Mouse (Mus musculus) urinary bladder, postnatal 25 days (tissue): ENCODE measurements around the gene Cntnap5a.
"Not testable (repeated sequence)": the region's sequence is repeated elsewhere in the genome, so short reads cannot be mapped to it uniquely, and the experiment has no call there.

ENCODE experiments used
- DNase-seq: peaks from one replicate; pipeline ENCODE4 v3.0.0; 2022; ENCODE audit warnings: low spot score

The Cntnap5a gene

DNA sequence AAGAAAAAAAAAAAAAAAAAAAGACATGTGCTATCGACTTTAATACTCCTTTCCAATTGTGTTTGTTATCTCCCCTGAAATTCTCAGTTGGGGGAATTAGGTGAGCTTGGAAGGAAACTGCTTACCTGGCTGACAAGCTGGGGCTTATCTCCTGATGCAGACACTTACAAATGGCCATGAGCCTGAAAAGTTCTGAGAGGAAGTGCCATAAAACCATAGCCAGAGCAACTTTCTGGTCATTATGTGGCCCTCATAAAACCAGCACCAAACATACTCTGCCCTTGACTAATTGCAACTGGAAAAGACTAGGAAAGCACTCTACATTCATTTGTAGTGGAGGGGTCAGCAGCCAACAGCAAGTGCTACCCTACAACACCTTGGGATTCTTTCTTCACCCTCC, 359.5 kb downstream of the Cntnap5a start:
- no peak for DNase-seq

DNA sequence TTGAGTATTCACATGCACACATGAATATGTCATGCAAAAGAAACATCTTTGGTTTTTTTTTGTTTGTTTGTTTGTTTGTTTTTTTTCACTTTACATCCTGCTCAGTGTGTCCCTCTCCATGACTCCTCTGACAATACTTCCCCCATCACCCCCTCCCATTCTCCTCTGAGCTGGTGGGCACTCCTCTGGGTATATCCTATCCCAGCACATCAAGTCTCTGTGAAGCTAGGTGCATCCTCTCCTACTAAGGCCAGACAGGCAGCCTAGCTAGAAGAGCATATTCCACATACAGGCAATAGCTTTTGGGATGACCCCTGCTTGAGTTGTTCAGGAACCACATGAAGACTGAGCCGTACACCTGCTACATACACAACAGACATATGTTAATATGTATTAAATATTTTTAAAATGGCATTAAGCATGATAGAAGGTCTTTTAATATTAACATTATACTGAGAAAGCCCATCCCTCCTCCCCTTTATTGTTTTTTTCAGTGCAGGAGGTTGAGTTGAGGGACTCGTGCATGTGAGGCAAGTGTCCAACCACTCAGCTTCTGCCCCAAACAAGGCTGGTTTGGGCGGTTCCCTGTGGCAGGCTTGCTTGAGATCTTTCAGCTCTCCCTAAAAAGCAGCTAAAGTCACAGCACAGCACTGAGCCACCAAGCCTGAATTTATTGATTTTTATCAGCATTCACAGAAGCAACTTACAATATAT, 422.6 kb downstream of the Cntnap5a start:
- no peak for DNase-seq

DNA sequence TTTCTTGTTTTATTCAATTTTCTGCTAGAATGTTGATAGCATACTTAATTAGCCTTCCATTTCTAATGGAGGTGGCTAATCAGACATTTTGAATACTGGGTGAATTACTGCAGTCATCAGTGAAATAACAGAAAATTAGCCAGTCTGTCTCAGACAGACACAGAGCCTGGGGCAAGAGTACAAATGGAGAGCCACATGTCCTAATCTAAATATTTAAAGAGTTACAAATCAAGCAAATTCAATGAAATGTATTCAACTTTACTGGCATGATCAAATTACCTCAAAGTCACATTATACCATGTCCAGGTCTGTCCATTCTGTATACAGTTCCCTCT, 423.1 kb downstream of the Cntnap5a start:
- no peak for DNase-seq

DNA sequence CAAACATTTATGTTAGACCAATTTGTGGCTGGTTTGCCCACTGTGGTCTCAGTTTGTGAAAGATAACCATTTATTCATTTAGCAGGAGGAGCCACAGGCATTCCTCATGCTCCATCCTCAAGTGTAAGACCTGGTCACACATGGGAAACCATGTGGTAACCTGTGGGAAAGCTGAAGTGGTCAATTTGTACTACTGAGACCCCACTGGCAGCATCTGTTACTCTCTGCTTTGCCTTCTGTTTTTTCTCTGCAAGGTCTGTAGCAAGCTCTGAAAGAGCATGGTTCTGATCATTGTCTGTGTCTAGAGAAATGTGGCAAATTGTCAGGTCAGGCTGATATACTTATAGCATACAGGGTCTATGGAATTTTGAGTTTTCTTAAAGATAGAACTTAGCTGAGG, 423.8 kb downstream of the Cntnap5a start:
- DNase-seq: no peak

DNA sequence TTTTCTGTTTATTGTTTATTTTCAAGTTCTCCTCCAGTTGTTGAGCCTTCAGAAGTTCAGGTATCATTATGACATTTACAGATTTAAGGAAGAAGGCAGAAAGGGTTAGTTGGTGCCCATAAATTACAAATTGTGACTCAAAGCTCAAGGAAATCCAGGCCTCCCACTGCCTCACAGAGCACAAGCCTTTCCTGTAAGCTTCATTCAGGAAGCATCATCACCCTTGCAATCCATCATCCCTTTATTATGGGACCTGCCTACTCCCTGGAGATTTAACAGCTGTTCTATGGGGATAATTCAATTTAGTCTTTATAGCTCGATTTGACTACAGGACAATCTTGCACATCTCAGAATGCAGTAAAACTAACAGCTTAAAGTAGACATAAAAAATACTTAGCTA, 441.2 kb downstream of the Cntnap5a start:
- DNase-seq: no peak

DNA sequence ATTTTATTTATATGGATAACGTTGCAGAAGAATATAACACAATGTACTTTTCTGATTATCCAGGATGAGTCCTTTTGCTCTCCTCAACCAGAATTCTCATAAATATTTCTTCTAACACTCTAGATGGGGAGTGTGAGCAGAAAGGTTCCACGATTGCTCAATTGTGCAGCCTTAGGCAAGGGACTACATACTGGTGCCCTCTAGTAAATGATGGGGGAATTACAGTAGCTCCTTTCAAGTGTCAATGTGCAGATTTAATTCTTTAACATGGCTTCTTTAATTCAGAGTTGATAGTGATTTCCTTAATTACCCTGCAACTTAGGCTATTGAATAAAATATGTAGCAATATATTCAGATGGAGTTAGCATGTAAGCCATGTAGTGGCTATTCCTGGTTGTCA, 442.5 kb downstream of the Cntnap5a start:
- DNase-seq: no peak

DNA sequence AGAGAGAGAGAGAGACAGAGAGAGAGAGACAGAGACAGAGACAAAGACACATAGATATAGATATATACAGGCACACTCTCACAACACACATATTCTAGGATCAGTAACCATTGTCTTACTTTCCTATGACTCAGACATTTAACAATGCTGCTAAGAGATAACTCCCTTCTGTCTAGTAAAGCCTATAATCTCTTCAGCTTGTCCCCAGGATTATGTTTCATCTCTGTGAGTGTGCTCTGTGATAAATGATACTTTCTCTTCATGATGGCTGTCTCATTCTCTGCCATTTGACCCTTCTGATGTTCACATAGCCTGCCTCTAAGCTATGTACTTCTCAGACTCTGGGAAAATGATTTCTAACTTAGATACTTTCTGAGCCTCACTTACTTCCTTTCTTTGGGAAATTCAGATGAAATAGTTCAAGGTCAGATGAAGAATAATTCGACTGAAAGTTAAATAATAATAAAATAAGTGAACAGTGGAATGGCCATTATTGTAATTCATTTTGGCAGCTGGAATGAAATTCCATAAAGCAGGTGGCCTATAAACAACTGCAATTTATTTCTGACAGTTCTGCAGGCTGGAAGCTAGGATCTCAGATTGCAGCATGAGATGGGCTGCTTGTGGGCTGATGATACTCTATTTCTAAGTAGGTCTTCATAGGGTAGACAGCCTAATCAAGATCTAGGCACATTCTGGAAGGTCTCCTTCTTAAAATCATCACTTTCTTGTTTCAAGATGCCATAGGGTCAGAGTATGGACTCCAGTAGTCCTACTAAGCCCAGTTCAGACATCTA, 444.1 kb downstream of the Cntnap5a start:
- DNase-seq: no peak

DNA sequence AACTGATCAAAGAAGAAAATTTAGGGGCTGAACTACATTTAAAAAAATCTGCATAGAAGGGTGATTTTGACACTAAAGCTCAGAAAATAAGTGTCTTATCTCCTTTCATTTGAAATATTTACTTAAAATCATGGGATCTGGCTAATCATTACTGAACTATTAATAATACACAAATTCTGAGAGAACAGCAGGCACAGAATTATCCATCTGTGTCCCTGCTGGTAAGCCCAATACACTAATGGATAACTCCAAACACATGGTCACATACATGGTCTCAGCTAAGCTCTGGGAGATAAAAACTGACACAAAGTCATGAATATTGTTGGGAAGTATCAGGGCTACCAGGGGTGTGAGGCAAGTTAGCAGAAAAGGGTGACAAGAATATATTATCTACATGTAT, 447.9 kb downstream of the Cntnap5a start:
- DNase-seq: no peak

DNA sequence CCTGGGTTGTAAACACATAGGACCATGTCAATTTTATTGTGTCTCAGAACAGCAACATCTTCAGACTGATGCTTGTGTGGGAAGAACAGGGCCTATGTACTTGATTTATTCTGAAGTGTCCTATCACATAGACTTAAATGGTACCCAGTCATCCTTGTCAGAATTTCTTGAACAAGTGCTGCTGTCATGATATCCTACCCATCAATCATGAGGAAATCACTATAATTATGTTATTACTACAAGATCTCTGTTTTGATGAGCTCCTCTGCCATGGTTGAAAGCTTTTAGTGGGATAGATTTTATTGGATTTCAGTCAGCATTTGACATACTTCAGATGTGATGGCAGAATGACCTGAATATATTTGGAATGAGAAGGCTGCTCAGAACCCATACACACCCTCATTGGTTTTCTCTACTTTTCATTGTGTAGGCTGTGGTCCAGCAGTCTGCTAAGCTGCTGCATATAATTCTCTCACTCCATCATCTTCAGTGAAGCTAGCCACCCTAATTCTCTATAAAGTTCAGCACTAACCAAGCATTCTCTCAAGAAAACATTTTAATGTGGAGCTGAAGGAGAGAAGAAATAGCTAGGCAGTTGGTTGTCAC, 465.3 kb downstream of the Cntnap5a start:
- DNase-seq: no peak

DNA sequence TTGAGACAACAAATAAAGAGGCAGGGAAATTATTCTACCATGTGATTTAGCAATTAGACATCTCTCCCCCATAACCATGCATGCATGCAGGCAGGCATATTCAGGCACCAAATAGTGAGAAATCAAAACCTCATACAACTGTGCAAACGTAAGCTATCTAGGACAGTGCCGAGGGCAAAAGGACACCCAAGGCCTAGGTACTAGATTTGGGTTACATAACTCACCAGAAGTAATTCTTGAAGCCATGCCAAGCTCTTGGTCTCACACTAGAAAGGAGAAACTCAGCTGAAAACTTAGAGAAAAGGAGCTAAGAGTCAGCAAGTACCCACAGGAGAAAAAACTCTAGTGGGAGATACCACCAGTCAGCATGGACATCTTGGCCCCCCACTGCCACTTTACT, 499.9 kb downstream of the Cntnap5a start:
- no peak for DNase-seq

DNA sequence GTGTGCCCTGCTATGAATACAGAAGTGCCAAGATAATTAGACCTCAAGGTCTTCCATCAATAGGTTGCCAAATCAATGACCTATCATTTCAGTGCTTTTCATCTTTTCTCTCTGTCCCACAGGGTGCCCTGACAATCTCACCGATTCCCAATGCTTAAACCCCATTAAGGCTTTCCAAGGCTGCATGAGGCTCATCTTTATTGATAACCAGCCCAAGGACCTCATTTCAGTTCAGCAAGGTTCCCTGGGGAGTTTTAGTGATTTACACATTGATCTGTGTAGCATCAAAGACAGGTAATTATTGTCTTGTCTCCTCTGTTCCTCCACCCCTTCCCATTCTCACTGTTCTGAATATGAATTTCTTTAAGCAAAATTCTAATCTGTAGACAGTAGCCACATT, 503.6 kb downstream of the Cntnap5a start:
- not testable (repeated sequence) for DNase-seq

DNA sequence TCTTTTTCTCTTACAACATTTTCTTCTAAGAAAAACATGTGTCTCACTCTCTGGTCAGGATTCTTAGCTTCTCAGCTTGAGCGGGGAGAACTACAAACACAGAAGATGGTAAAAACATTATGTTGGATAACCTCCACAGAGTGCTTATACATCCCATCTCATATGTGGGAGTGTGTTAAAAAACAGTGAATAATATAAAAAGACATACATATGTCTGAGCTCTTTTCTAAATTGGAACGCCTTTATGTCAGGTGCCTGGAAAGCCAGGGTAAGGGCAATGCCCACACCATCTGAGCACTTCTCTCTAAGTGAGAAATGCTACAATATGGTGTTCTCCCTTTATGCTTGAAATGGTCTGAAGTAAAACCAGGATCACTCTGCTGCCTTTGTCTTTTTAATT, 507.7 kb downstream of the Cntnap5a start:
- DNase-seq: no peak

DNA sequence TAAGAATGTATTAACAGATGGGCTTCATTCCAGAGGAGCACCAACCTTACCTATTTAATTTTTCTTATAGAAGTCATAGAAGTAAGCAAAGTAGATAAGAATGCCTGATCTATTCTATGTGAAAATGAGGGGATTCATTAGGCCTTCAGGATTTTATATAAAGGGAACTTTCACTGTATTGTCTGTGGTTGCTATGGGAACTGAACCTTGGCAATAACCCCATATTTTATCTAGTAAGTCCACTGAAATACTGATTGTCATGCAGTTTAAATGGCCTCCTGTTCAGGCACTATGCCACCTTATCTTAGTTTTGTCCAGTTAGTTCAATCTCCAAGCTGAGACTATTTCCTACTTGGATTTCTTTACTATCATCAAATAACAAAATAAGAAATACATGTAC, 532.3 kb downstream of the Cntnap5a start:
- DNase-seq: no peak

DNA sequence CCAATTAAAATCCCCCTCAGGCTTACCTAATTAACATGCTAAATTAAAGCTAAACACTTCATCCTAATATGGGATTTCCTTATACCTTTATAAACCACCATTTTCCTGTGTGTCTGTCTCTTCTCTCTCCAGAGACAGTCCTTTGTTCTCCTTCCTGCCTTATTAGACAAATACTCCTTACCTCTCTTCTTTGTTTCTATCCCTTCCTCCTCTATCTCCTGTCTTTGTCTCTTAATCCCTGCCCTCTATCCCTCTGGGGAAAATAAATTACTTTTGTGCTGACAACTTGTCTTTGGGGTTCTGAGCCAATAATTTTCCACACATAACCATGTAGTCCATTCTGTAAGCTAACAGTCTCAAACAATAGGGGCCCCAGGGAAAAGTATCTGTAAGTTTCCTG, 556.0 kb downstream of the Cntnap5a start:
- DNase-seq: no peak

DNA sequence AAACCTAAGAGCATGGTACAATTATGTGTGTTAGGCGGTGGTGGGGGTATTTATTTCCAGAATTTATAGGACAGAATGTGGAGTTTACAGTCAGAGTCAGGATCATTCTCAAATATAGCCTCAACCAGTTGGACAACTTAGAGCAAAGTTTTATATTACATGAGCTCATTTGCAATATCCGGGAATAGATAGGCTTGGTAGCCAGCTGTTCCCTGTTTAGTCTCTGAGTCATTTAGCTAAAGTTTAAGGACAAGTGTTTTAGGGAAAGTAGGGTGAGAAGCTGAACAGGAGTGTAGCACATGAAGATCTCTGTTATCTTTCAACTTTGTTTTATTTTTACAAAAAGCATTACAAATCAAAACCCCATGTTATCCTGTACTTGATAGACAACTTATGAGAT, 559.3 kb downstream of the Cntnap5a start:
- no peak for DNase-seq

DNA sequence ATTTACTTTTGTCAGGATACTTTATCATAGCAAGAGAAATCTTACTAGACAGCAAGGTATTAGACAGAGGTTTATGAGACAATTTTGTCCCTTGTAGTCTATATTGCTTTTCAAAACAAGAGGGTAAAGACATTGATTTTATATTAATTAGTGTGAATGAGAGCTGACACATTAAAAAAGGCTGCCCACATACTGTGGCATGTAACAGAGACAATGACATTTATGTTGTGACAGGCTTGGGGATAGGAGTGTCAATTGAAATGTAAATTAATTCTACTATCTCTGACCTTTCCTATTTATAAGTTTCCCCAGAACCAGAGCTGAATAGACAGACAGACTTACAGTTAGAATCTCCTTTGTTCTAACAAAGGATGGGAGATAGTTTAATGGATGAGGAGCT, 596.6 kb downstream of the Cntnap5a start:
- no peak for DNase-seq

DNA sequence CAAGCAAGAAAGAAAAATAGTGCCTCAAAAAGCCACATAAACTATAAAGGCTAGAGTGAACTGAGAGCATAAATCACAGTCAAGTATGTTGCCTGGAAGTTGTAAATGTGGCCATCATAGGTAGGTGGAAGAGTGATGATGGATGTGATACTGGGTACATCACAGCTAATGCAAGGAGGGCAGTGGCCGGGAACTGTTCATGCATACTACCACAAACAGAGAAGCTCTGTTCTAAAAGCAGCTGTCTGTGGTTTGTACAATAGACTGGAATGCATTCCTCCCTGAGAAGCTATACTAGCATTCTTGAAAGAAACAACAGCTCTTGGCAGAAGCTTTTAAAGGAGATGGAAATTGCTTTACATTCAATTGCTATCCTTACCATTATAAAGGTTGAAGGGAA, 599.4 kb downstream of the Cntnap5a start:
- DNase-seq: no peak

DNA sequence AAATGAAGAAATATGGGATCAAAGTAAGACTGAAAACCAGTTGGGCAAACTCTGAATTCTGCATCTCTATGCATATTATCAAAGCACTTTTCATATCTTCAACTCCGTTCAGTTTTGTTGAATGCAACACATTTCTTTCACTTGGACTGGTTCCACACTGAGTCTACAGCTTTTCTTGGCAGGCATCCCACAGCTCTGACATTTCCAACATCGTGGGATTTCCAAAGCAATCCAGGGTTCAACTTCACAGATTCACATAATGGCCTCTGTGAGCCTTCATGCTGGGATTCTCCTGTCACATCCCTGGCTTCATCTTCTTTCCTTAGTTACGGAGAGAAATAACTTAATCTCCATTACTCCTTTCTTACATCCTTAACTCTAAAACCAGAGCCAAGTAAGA, 622.0 kb downstream of the Cntnap5a start:
- no peak for DNase-seq

DNA sequence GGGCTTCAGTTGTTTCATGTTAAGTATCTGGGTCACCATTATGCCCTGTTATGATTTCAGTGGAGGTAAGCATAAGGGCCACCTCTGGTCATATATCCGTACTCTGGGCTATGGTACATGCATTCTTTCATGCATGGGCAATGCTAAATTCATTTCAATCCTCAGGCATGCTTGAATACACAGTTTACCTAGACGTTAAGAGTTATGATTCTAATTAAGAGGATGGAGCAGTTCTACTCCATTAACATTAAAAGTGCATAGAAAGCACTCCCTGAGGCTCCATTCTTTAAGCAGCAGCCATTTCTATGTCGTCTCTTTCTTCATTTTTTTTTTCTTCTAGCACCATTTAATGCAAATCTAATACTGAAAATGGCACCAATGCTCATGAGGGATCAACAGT, 627.0 kb downstream of the Cntnap5a start:
- no peak for DNase-seq

DNA sequence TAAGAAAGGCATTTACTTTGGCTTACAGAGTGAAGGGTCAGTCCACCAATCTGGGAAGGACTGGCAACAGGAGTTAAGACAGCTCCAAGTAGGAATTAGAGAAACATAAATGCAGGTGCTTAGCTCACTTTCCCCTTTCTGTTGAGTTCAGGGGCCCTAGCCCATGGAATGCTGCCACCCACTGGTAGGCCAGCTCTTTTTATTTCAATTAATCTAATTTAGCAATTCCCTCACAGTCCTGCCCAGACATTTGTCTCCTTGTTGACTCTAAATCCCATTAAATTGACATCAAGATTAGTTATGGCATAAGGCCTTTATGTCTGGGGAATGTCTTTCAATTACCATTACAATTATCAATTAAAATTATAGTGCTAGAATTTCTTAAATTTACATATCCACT, 628.7 kb downstream of the Cntnap5a start:
- peak; percentile 2 for DNase-seq

DNA sequence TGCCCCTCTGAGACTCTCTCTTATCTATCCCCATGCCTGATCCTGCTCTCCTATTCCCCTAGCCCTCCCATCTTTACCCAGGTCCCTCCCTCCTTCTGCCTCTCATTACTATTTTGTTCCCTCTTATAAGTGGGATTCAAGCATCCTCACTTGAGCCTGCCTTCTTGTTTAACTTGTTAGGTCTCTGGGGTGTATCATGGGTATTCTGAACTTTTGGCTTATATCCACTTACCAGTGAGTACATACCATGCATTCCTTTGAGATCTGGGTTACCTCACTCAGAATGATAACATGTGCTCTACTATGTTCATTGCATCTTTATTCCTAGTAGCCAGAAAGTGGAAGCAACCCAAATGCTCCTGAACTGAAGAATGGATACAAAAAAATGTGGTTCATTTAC, 639.9 kb downstream of the Cntnap5a start:
- no peak for DNase-seq

DNA sequence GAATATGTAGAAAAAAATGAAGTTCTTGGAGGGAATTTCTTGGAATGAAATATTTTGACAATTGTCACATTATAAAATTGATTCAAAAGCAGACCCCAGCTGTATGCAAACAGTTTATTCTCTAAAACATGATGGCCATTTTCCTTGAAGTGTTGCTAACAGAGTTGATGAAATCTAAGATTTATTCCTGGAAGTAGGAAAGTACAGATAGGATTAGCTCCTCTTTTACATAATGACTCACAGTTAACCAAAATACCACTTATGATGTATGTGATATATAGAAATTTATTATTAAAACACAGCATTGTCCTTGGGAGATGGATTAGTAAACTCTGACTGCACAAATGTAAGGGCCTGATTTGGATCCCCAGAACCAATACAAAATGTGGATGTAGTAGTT, 669.1 kb downstream of the Cntnap5a start:
- no peak for DNase-seq

DNA sequence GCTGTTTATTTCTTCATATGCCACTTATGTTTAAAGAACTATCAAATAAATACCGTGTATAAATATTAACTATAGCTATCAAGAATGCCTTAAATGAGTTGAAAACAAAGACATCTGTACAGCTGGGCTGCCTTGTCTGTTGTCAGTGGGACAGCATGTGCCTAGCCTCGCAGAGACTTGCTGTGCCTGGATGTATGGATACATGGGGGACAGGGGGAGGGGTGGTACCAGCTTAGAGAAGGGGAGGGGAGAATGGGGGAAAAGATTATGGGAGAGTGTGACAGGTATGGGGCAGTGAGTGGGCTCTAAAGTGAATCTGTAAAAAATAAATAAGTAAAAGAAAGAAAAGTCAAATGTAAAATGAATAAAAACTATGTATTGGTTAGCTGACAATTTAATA, 681.0 kb downstream of the Cntnap5a start:
- DNase-seq: no peak

DNA sequence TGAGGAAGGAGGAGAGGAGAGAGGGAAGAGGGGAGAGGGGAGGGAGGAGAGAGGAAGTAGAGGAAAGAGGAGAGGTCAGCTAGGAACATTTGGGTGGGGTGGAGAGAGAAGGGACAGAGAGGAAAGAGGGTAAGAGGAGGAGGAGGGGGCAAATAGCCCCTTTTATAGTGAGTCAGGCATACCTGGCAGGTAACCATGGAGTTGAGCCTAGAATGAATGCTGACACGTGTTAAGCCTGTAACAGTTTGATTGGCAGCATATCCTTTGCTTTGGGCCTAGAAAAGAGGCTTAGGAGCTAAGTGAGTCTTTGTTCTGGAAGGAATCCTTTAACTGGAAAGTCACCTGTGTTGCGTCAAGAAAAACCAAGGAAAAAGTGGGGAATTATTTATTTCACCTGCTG, 681.6 kb downstream of the Cntnap5a start:
- no peak for DNase-seq
